Mouse (Mus musculus): ENCODE measurements around the gene Alcam. TPM values are rescaled to one million over a fixed set of nuclear protein-coding genes. Genes with fewer than 3 reads are reported as not detected.
A peak's percentile ranks its signal among the peaks of the same experiment; 100 is the strongest.

Gene Alcam
- polyA plus RNA-seq, 1 experiment from 2014 or later = 22.1 TPM

DNA sequence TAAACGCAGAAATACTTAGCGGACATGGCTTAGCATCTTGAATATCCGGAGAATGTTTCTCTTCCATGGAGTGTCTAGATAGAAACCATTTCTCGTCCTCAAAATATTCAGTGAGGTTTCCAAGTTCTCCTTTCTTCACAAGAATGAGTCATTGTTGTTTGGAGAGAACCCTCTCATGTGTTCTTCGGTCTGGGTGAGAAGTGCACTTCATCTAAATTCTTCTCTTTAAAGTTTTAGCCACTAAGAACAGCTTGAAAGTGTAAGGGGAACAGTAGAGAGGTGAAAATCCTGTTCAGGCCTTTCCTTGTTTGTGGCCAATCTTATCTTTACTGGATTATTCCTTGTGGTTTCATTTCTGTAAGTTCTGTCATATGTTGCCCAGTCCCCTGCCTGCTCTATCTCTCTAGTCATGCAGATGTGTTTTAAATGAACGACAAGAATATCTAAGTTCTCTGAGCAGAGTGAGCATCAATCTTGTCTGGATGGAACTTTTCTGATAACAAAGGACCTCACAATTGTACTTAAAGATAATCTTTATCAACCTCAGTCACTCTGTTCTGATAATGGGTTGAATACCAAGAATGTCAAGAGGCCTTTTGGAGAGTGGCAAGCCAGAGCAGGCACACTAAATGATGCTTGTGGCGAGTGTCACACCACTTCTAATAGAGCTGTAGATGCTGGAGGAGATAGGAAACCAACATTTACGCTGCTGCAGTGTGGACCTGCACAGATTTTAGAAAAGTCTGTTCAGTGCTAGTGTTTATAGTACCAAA lies 111.0 kb downstream of the Alcam start:
- ATAC-seq (ENCODE audit: low read depth) = no peak
- no peaks in the 10 kb centered on the region for H3K4me1 ChIP-seq (replicated peaks)
- H3K9me3 ChIP-seq = no peaks in the 10 kb centered on the region
- H3K36me3 ChIP-seq = no peaks in the 10 kb centered on the region
- H3K4me3 ChIP-seq = no peak overlapping the region
- no peak overlapping the region for H3K4me2 ChIP-seq
- no peak overlapping the region for H3K9ac ChIP-seq
- no peak overlapping the region for H3K27ac ChIP-seq (replicated peaks)
- 88% methylated on average over 8 of the region's 8 CpGs for WGBS
- no peaks in the 10 kb centered on the region for H3K27me3 ChIP-seq

DNA sequence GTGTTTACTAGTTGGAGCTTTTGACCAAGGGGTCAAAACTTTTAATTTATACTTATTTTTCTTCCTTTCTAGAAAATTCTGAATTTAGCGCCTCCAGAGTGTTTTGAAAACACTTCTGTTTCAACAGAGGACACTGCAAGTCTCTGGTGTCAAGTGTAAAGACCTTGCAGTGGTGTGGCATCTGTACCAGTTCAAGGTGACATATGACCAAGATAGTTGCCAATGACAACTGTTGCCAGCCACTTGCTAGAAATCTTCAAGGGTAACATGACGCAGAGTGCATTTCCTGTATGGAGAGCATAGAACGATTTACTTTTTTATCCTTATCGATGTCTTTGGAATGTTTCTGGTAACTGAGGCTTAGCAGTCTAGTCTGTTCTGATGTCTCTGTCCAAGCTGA lies 119.8 kb downstream of the Alcam start:
- H3K4me1 ChIP-seq (replicated peaks) = 0 out of 2 replicates have a peak, but pooled peaks cover 3% of the 10 kb centered on the region
- no peaks in the 10 kb centered on the region for H3K9me3 ChIP-seq
- no peaks in the 10 kb centered on the region for H3K27me3 ChIP-seq
- no peaks in the 10 kb centered on the region for H3K36me3 ChIP-seq
- WGBS = 85% methylated on average over 4 of the region's 4 CpGs
- H3K4me2 ChIP-seq = no peak overlapping the region
- no peak overlapping the region for H3K27ac ChIP-seq (replicated peaks)
- no peak for ATAC-seq (ENCODE audit: low read depth)
- no peak overlapping the region for H3K9ac ChIP-seq
- H3K4me3 ChIP-seq = no peak overlapping the region

DNA sequence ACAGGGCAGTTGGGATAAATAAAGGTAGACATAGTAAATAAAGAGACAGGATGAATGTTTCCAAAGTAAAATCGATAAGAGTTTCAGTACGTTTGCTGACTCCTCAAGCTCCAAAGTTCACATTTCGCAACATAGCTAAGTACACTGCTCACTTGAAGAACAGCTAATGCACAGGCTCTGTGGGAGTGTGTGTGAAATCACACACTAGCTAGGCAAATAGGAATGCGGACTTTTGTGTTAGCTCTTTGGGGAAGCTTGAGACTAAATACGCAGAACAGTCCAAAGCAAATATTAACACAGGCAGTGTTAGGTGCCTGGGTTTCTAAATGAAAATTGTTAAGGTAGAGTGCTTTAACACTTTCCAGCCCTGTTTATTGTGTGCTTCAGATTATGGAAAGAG lies 120.2 kb downstream of the Alcam start:
- 0 out of 2 replicates have a peak, but pooled peaks cover 3% of the 10 kb centered on the region for H3K4me1 ChIP-seq (replicated peaks)
- 74% methylated on average over 5 of the region's 5 CpGs for WGBS
- H3K4me2 ChIP-seq = no peak overlapping the region

DNA sequence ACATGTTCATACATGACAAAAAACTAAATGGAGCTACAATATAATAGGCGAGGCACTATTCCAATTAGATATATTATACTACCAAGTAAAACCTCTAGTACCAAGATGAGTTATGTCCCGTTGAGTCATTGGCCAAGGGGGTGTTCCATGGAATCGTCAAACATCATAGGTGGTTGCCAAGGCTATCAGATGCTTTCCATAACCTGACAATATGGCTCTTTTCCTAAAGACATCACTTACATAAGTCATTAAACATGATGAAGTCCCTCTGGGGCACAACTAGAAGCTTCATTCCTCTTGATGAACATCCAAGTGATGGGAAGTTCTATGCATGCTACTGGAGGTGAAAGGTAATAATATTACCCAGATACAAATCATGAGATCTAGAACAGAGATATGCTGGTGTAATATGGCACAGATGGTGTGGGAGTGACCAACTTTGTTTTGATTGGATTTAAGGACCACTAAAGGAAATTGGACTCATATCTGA lies 122.5 kb downstream of the Alcam start:
- Histone ChIP-seq H3K27ac (replicated peaks) (no peak overlapping the region), H3K27me3 (no peaks in the 10 kb centered on the region), H3K9me3 (no peaks in the 10 kb centered on the region), H3K9ac (no peak overlapping the region), H3K4me3 (no peak overlapping the region), H3K4me2 (no peak overlapping the region), H3K4me1 (replicated peaks) (0 out of 2 replicates have a peak, but pooled peaks cover 3% of the 10 kb centered on the region), H3K36me3 (no peaks in the 10 kb centered on the region)
- no peak for ATAC-seq (ENCODE audit: low read depth)
- WGBS = 93% methylated on average over 3 of the region's 3 CpGs

More for the DNA sequence above, 120.2 kb downstream of the Alcam start:
- Histone ChIP-seq H3K9me3 (no peaks in the 10 kb centered on the region), H3K9ac (no peak overlapping the region), H3K27me3 (no peaks in the 10 kb centered on the region), H3K4me3 (no peak overlapping the region), H3K27ac (replicated peaks) (0 out of 2 replicates have a peak overlapping the region, but pooled peaks have one; percentile 9), H3K36me3 (no peaks in the 10 kb centered on the region)
- ATAC-seq (ENCODE audit: low read depth) = no peak

DNA sequence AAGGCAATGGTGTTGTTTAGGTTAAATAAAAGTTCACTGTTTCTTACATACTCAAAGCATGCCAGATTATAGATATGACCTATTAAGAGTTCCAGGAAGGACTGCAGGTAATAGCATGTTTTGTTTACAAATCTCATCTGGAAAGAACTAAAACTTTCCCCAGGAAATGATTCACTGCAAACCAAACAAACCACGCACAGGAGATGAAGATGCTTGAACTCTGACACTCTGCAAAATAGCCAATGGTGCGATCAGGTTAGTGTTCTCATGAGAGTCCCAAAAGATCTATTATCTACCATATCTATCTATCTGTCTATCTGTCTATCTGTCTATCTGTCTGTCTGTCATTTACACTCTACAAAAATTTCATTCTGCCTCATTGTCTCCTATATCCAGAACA lies 124.5 kb downstream of the Alcam start:
- no peaks in the 10 kb centered on the region for H3K27me3 ChIP-seq
- no peaks in the 10 kb centered on the region for H3K36me3 ChIP-seq
- no peak overlapping the region for H3K4me2 ChIP-seq
- H3K27ac ChIP-seq (replicated peaks) = no peak overlapping the region
- H3K9me3 ChIP-seq = no peaks in the 10 kb centered on the region
- H3K4me3 ChIP-seq = no peak overlapping the region
- no peak overlapping the region for H3K9ac ChIP-seq
- WGBS = 76% methylated on average over 2 of the region's 2 CpGs
- no peak for ATAC-seq (ENCODE audit: low read depth)
- no peaks in the 10 kb centered on the region for H3K4me1 ChIP-seq (replicated peaks)

DNA sequence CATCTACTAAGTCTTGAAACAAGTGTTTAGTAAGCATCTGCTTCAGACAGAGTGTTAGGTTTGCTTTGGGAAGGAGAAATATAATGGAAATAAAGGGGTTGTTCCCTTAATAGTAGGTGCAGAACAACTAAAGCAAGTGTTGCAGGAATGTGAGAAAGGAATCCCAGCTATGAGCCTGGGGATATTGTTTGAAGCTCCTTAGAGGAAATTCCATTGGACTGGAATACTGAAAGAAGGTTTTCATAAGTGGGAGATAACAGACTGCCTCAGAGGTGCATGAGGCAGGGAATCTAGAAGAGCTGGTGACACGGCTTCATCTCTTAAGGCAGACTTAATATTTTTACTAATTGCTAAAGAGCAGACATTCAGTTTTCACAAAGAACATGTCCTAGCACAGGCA lies 134.6 kb downstream of the Alcam start:
- 82% methylated on average over 1 of the region's 1 CpGs for WGBS
- H3K4me1 ChIP-seq (replicated peaks) = no peaks in the 10 kb centered on the region
- H3K27ac ChIP-seq (replicated peaks) = no peak overlapping the region
- no peaks in the 10 kb centered on the region for H3K36me3 ChIP-seq
- H3K9me3 ChIP-seq = no peaks in the 10 kb centered on the region
- no peaks in the 10 kb centered on the region for H3K27me3 ChIP-seq
- no peak for ATAC-seq (ENCODE audit: low read depth)
- H3K4me3 ChIP-seq = no peak overlapping the region
- H3K9ac ChIP-seq = no peak overlapping the region
- H3K4me2 ChIP-seq = no peak overlapping the region

DNA sequence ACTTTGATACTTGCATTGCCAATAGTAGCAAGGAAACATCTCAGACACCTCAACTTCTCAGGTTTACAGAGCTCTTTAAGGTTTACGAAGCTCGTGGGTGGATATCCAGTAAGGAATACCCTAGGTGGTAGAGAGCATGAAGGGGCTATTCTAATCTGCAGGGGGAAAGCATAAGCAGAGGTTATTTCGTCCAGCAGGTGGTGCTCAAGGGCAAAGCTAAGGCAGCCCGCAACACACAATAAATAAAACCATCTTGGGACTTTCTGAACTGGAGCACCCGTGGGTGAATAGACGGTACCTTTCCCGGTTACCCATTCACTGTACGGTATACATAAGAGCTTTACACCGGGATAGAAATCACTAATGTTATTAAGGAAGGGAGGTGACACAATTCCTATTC lies 142.8 kb downstream of the Alcam start:
- WGBS = 20% methylated on average over 9 of the region's 9 CpGs
- Histone ChIP-seq H3K9me3 (no peaks in the 10 kb centered on the region), H3K27me3 (no peaks in the 10 kb centered on the region), H3K4me2 (peak overlapping the region; percentile 29), H3K4me1 (replicated peaks) (no peaks in the 10 kb centered on the region), H3K27ac (replicated peaks) (no peak overlapping the region), H3K4me3 (no peak overlapping the region), H3K36me3 (no peaks in the 10 kb centered on the region), H3K9ac (no peak overlapping the region)
- peak; percentile 53; the same call in 1 of the 2 replicates for ATAC-seq (ENCODE audit: low read depth)

DNA sequence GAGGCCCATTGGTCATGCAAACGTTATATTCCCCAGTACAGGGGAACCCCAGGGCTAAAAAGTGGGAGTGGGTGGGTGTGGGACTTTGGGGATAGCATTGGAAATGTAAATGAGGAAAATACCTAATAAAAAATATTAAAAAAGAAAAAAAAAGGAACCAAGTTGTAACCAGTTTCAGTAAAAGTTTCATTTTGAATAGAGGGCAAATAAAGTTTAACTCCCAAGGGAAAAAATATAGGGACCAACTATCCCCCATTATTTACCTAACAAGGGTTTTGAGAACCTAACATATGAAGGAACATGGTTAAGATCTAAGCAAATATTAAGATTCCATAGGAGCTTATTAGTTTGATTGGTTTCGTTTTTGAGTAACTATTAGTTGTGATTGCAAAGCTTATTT lies 146.9 kb downstream of the Alcam start:
- no peak overlapping the region for H3K27ac ChIP-seq (replicated peaks)
- H3K9me3 ChIP-seq = no peaks in the 10 kb centered on the region
- no peaks in the 10 kb centered on the region for H3K36me3 ChIP-seq
- peaks cover 10% of the 10 kb centered on the region; the same call in 1 of the 2 replicates for H3K4me1 ChIP-seq (replicated peaks)
- no peak overlapping the region for H3K9ac ChIP-seq
- 88% methylated on average over 2 of the region's 2 CpGs for WGBS
- no peak overlapping the region for H3K4me2 ChIP-seq
- no peak overlapping the region for H3K4me3 ChIP-seq
- no peaks in the 10 kb centered on the region for H3K27me3 ChIP-seq
- no peak for ATAC-seq (ENCODE audit: low read depth)

DNA sequence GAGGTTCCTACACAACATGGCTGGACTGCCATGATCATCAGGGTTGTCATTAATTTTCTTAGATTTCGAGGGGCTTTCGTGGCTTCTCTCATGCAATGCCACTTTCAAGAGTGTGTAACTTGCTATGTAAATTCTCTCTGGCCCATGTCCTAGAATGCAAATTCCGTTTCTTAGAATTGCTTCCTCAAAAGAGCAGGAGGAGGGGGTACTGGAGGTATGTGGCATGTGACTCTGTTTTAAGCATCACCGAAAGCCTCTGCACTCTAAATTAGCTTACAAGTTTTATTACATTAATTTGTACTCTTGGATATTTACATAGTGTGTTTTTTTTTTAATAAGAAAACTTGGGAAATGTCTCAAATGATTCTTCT lies 150.4 kb downstream of the Alcam start:
- Histone ChIP-seq H3K9ac (no peak overlapping the region), H3K9me3 (no peaks in the 10 kb centered on the region), H3K4me2 (no peak overlapping the region), H3K4me3 (no peak overlapping the region), H3K27me3 (no peaks in the 10 kb centered on the region), H3K4me1 (replicated peaks) (peaks cover 10% of the 10 kb centered on the region; the same call in 1 of the 2 replicates), H3K36me3 (no peaks in the 10 kb centered on the region), H3K27ac (replicated peaks) (no peak overlapping the region)
- WGBS = 72% methylated on average over 4 of the region's 4 CpGs
- ATAC-seq (ENCODE audit: low read depth) = no peak

DNA sequence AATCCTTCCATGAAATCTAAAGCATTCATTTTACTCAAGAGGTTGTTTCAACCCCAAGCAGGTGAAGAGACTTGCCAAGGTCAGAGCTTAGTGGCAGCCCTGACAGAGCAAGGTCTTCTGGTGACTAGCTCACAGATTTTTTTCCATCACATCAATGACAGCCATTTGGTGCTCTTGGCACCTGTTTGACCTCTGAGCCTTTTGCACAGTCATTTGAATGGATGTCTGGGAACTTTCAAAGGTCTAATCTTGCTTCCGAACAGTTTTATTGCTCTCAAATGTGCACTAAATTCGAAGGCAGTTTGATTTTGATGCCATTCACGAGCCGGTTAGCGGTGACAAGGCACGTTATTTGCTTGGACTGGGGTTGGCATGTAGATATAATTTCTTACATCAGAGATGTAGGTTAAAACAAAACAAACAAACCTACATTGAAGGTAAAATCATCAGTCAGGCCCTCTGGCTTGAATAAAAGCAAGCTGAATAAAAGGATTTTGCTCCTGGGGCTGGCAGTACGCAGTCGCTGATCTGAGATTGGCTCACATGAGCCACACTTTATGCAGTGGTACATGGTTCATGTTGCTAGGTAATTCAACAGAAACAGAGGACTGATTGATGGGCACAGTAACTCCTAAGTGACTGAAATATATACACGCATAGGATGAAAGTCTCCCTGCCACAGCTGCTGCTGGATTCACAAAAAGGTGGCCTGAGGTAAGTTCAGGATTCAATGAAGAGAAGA lies 150.9 kb downstream of the Alcam start:
- H3K4me1 ChIP-seq (replicated peaks) = peaks cover 10% of the 10 kb centered on the region; the same call in 1 of the 2 replicates
- H3K4me2 ChIP-seq = no peak overlapping the region
- H3K27ac ChIP-seq (replicated peaks) = no peak overlapping the region
- H3K9ac ChIP-seq = no peak overlapping the region
- H3K9me3 ChIP-seq = no peaks in the 10 kb centered on the region
- 57% methylated on average over 9 of the region's 9 CpGs for WGBS
- H3K27me3 ChIP-seq = no peaks in the 10 kb centered on the region
- no peaks in the 10 kb centered on the region for H3K36me3 ChIP-seq
- no peak overlapping the region for H3K4me3 ChIP-seq
- no peak; the same call in 1 of the 2 replicates for ATAC-seq (ENCODE audit: low read depth)

DNA sequence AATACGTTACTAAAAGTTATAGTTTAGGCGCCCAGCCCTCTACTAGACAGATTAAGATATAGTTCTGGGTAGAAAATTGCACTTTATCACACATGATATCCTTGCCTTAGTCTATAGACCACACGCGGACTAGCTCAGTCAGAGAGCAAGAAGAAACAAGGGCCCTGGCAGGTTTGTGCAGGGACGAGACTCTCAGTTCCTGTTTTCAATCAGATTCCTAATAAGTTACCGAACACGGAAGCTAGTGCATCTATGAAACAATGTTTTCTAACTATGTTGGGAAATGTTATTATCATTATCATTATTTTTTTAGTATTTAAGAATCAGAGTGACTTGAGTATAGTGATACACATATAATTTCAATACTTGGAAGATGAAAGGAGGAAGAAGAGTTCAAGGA lies 152.1 kb downstream of the Alcam start:
- Histone ChIP-seq H3K4me2 (no peak overlapping the region), H3K36me3 (no peaks in the 10 kb centered on the region), H3K9me3 (no peaks in the 10 kb centered on the region), H3K4me1 (replicated peaks) (peaks cover 10% of the 10 kb centered on the region; the same call in 1 of the 2 replicates), H3K27ac (replicated peaks) (no peak overlapping the region), H3K9ac (no peak overlapping the region), H3K4me3 (no peak overlapping the region), H3K27me3 (no peaks in the 10 kb centered on the region)
- 90% methylated on average over 7 of the region's 7 CpGs for WGBS
- ATAC-seq (ENCODE audit: low read depth) = no peak

DNA sequence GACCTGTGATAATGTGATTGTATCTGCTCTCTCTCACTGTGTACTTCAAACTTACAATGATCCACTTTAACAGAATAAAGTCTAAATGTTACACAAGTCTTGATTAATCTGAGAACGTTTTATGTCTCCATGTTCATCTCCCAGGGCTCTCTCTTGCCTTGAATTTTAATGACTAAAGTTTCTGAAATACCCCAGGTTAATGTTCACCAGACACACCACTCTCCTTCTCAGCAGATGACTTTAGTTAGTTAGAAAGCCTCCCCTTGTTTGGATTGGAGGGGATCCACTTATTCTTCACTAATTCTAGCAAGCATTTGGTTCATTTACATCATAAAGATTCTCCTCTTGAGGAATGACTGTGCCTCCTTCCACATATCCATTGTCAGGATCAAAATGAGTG lies 157.5 kb downstream of the Alcam start:
- Histone ChIP-seq H3K27ac (replicated peaks) (no peak overlapping the region), H3K9me3 (no peaks in the 10 kb centered on the region), H3K27me3 (no peaks in the 10 kb centered on the region), H3K4me2 (no peak overlapping the region), H3K4me3 (no peak overlapping the region), H3K9ac (no peak overlapping the region), H3K4me1 (replicated peaks) (no peaks in the 10 kb centered on the region), H3K36me3 (no peaks in the 10 kb centered on the region)
- no peak for ATAC-seq (ENCODE audit: low read depth)
- WGBS = 44% methylated on average over 1 of the region's 1 CpGs

Measured in neural tube, embryonic 13.5 days (tissue).